Mouse (Mus musculus): Measurements from ENCODE around the gene Asic4.

GRCm38 (mm10) chr1:75503651-75503980 lies 53.4 kb downstream of the Asic4 start:
- TF ChIP-seq POLR2A (IDR thresholded peaks at IDR 0.05; ENCODE audit: insufficient read depth, low read depth, low read length) (no peak), CTCF (IDR thresholded peaks at IDR 0.05; ENCODE audit: insufficient read depth, low read depth, low read length) (no peak)
